Mouse (Mus musculus) c-Kit-positive CD71-positive TER-119-positive erythroid progenitor cells, embryonic 14.5 days (primary cell): ENCODE measurements around the gene Flywch1.
"Not testable (repeated sequence)": the region's sequence is repeated elsewhere in the genome, so short reads cannot be mapped to it uniquely, and the experiment has no call there.

Experiments
- DNase-seq: peaks from one replicate; pipeline ENCODE4 v3.0.0-alpha.2; 2013; ENCODE audit warnings: low spot score

Gene Flywch1

GRCm38 (mm10) chr17:23778447-23778846, 7.0 kb upstream of the Flywch1 start:
- DNase-seq, result no peak

- DNase-seq, result no peak
Observed at GRCm38 (mm10) chr17:23777141-23777540, 5.7 kb upstream of the Flywch1 start.

- no peak for DNase-seq
Observed at GRCm38 (mm10) chr17:23776216-23776615, 4.8 kb upstream of the Flywch1 start.

GRCm38 (mm10) chr17:23774090-23774489, 2.7 kb upstream of the Flywch1 start:
- peak; percentile 52 for DNase-seq

GRCm38 (mm10) chr17:23773676-23774075, 2.3 kb upstream of the Flywch1 start:
- DNase-seq, result no peak

- not testable (repeated sequence) for DNase-seq
Observed at GRCm38 (mm10) chr17:23772219-23772556, 786 bp upstream of the Flywch1 start.

GRCm38 (mm10) chr17:23770896-23771283, 512 bp downstream of the Flywch1 start:
- peak; percentile 37 for DNase-seq

GRCm38 (mm10) chr17:23770493-23770892, 909 bp downstream of the Flywch1 start:
- no peak for DNase-seq

GRCm38 (mm10) chr17:23762976-23763375, 8.4 kb downstream of the Flywch1 start:
- DNase-seq, result no peak

- DNase-seq, result no peak
Observed at GRCm38 (mm10) chr17:23761155-23761554, 10.2 kb downstream of the Flywch1 start.

GRCm38 (mm10) chr17:23760231-23760630, 11.2 kb downstream of the Flywch1 start:
- no peak for DNase-seq

- no peak for DNase-seq
Observed at GRCm38 (mm10) chr17:23758801-23759200, 12.6 kb downstream of the Flywch1 start.

GRCm38 (mm10) chr17:23757581-23757980, 13.8 kb downstream of the Flywch1 start:
- no peak for DNase-seq

- DNase-seq, result no peak
Observed at GRCm38 (mm10) chr17:23755689-23756088, 15.7 kb downstream of the Flywch1 start.

GRCm38 (mm10) chr17:23749400-23750191, 21.8 kb downstream of the Flywch1 start:
- no peak for DNase-seq

GRCm38 (mm10) chr17:23748631-23749391, 22.6 kb downstream of the Flywch1 start:
- peak; percentile 83 for DNase-seq

GRCm38 (mm10) chr17:23748026-23748425, 23.4 kb downstream of the Flywch1 start:
- no peak for DNase-seq

GRCm38 (mm10) chr17:23747471-23747870, 23.9 kb downstream of the Flywch1 start:
- DNase-seq, result no peak

- no peak for DNase-seq
Observed at GRCm38 (mm10) chr17:23746767-23747166, 24.6 kb downstream of the Flywch1 start.

- DNase-seq, result no peak
Observed at GRCm38 (mm10) chr17:23746311-23746710, 25.1 kb downstream of the Flywch1 start.

- DNase-seq, result no peak
Observed at GRCm38 (mm10) chr17:23745301-23746251, 25.8 kb downstream of the Flywch1 start, which contains the start of gene Kremen2. Gene Kremen2, minus strand, starts transcription at chr17:23745833.

GRCm38 (mm10) chr17:23744651-23745050, 26.8 kb downstream of the Flywch1 start:
- DNase-seq, result no peak
